Mouse (Mus musculus) CH12.LX (cell line): ENCODE results near the gene Hspa1a.

Experiments used
- CTCF ChIP-seq, 2 experiments: IDR thresholded peaks in 1 of 2; conservative IDR thresholded peaks in 1 of 2; 2 replicates each; pipeline ENCODE4 v1.5.1; 2011 to 2012; ENCODE audit warnings: low read depth in 2 of 2, low read length in 2 of 2, improper control_type of control experiment in 1 of 2, inconsistent platforms in 1 of 2, mild to moderate bottlenecking in 1 of 2, moderate library complexity in 1 of 2
- E2F4 ChIP-seq: IDR thresholded peaks from 2 replicates; pipeline ENCODE4 v1.6.1; 2011; ENCODE audit warnings: low read depth, low read length, improper control_type of control experiment; ENCODE audit not compliant: insufficient replicate concordance
- ELF1 ChIP-seq: IDR thresholded peaks from 2 replicates; pipeline ENCODE4 v1.6.1; 2014; ENCODE audit warnings: low read depth, mild to moderate bottlenecking, inconsistent platforms, low read length, improper control_type of control experiment
- EP300 ChIP-seq: IDR thresholded peaks from 2 replicates; pipeline ENCODE4 v1.6.1; 2011; ENCODE audit warnings: low read length, improper control_type of control experiment
- ETS1 ChIP-seq: conservative IDR thresholded peaks from 2 replicates; pipeline ENCODE4 v1.6.1; 2012; ENCODE audit warnings: low read depth, mild to moderate bottlenecking, inconsistent platforms, low read length, improper control_type of control experiment, moderate library complexity
- GABPA ChIP-seq: IDR thresholded peaks from 2 replicates; pipeline ENCODE4 v1.6.1; 2012; ENCODE audit warnings: low read depth, low read length, improper control_type of control experiment, inconsistent platforms; ENCODE audit not compliant: insufficient replicate concordance
- HCFC1 ChIP-seq: IDR thresholded peaks from 2 replicates; pipeline ENCODE4 v1.6.1; 2012; ENCODE audit warnings: low read depth, mild to moderate bottlenecking, inconsistent platforms, low read length, improper control_type of control experiment
- IRF4 ChIP-seq: IDR thresholded peaks from 2 replicates; pipeline ENCODE4 v1.6.1; 2014; ENCODE audit warnings: low read depth, mild to moderate bottlenecking, inconsistent platforms, low read length, improper control_type of control experiment
- MYC ChIP-seq: IDR thresholded peaks from 2 replicates; pipeline ENCODE4 v1.6.1; 2011; ENCODE audit warnings: low read depth, mild to moderate bottlenecking, improper control_type of control experiment, low read length
- UBTF ChIP-seq: IDR thresholded peaks from 2 replicates; pipeline ENCODE4 v1.6.1; 2012; ENCODE audit warnings: low read depth, mild to moderate bottlenecking, inconsistent platforms, low read length, improper control_type of control experiment, moderate library complexity

- TF ChIP-seq E2F4 (no peak), CTCF (conservative IDR thresholded peaks at IDR 0.05 in 1 of 2, IDR thresholded peaks at IDR 0.05 in 1 of 2; ENCODE audit: low read depth in 2 of 2, low read length in 2 of 2) (no peak), MYC (no peak), ELF1 (no peak), ETS1 (no peak), EP300 (no peak), UBTF (no peak), GABPA (no peak), HCFC1 (no peak), IRF4 (no peak)
Measured at GRCm38 (mm10) chr17:34996411-34997141, 24.6 kb upstream of the Hspa1a start.
